Mouse (Mus musculus) MEL (cell line): ENCODE results near the gene Tmem201.

Source experiments
- CTCF ChIP-seq, 3 experiments: IDR thresholded peaks in 2 of 3; conservative IDR thresholded peaks in 1 of 3; 2 replicates each; pipeline ENCODE4 v1.5.1; 2011 to 2012; ENCODE audit warnings: low read length in 3 of 3, low read depth in 2 of 3, mild to moderate bottlenecking in 2 of 3, improper control_type of control experiment in 1 of 3, inconsistent platforms in 1 of 3, mixed read lengths in 1 of 3, moderate library complexity in 1 of 3; ENCODE audit not compliant: control insufficient read depth in 1 of 3, insufficient read depth in 1 of 3, poor library complexity in 1 of 3, severe bottlenecking in 1 of 3
- EP300 ChIP-seq, 2 experiments: IDR thresholded peaks; 2 replicates each; pipeline ENCODE4 v1.6.1; 2011; ENCODE audit warnings: improper control_type of control experiment in 2 of 2, low read length in 2 of 2, low read depth in 1 of 2, mild to moderate bottlenecking in 1 of 2
- POLR2A ChIP-seq, 2 experiments: IDR thresholded peaks; 2 replicates each; pipeline ENCODE4 v1.6.1; 2011 to 2012; ENCODE audit warnings: low read length in 2 of 2, mild to moderate bottlenecking in 2 of 2, control low read depth in 1 of 2, improper control_type of control experiment in 1 of 2, low read depth in 1 of 2, moderate library complexity in 1 of 2; ENCODE audit not compliant: control insufficient read depth in 1 of 2, insufficient read depth in 1 of 2, poor library complexity in 1 of 2
- UBTF ChIP-seq: IDR thresholded peaks from 2 replicates; pipeline ENCODE4 v1.6.1; 2012; ENCODE audit warnings: low read depth, mild to moderate bottlenecking, inconsistent platforms, low read length, improper control_type of control experiment, moderate library complexity, borderline replicate concordance; ENCODE audit not compliant: insufficient read depth
- USF1 ChIP-seq: IDR thresholded peaks from 2 replicates; pipeline ENCODE4 v1.6.1; 2014; ENCODE audit warnings: low read depth, mild to moderate bottlenecking, inconsistent platforms, low read length, improper control_type of control experiment, moderate library complexity
- USF2 ChIP-seq, 2 experiments: IDR thresholded peaks; 2 replicates each; pipeline ENCODE4 v1.6.1; 2011 to 2012; ENCODE audit warnings: improper control_type of control experiment in 2 of 2, low read length in 2 of 2, borderline replicate concordance in 1 of 2, inconsistent platforms in 1 of 2, low read depth in 1 of 2, mild to moderate bottlenecking in 1 of 2; ENCODE audit not compliant: insufficient read depth in 1 of 2
- ZC3H11A ChIP-seq: IDR thresholded peaks from 2 replicates; pipeline ENCODE4 v1.6.1; 2012; ENCODE audit warnings: low read depth, mild to moderate bottlenecking, inconsistent platforms, low read length, improper control_type of control experiment

GRCm38 (mm10) chr4:149727636-149728035 is 10.2 kb downstream of the Tmem201 start:
- TF ChIP-seq USF1 (no peak), CTCF (IDR thresholded peaks at IDR 0.05 in 2 of 3, conservative IDR thresholded peaks at IDR 0.05 in 1 of 3; ENCODE audit: control insufficient read depth in 1 of 3, insufficient read depth in 1 of 3, low read depth in 2 of 3, low read length in 3 of 3, poor library complexity in 1 of 3, severe bottlenecking in 1 of 3) (no peak), UBTF (no peak), USF2 (IDR thresholded peaks at IDR 0.05; ENCODE audit: borderline replicate concordance in 1 of 2, insufficient read depth in 1 of 2, low read depth in 1 of 2, low read length in 2 of 2) (no peak), POLR2A (IDR thresholded peaks at IDR 0.05; ENCODE audit: control insufficient read depth in 1 of 2, insufficient read depth in 1 of 2, low read depth in 1 of 2, low read length in 2 of 2, poor library complexity in 1 of 2) (no peak), ZC3H11A (no peak), EP300 (IDR thresholded peaks at IDR 0.05; ENCODE audit: low read depth in 1 of 2, low read length in 2 of 2) (no peak)
